Mouse (Mus musculus) G1E (cell line): ENCODE measurements at regions not wholly inside any gene's neighbourhood (a gene's known extent, or its start where the extent isn't known, plus 50 kb on each side); places are given as distances from the start of the nearest gene placed in this dataset.

Experiments
- ATAC-seq: 2 replicates; pipeline ENCODE4 v1.8.0; 2016; ENCODE audit warnings: mild to moderate bottlenecking; ENCODE audit not compliant: insufficient number of reproducible peaks, poor library complexity, low FRiP score, severe bottlenecking; ENCODE audit errors: extremely low read depth
- DNase-seq: peaks from one replicate; pipeline ENCODE4 v3.0.0; 2012; ENCODE audit warnings: low spot score
- H3K27me3 ChIP-seq: 2 replicates; pipeline ENCODE4 v1.6.1; 2012; ENCODE audit warnings: mild to moderate bottlenecking, low read length, inconsistent platforms; ENCODE audit not compliant: insufficient read depth
- H3K36me3 ChIP-seq: replicated peaks from 2 replicates; pipeline ENCODE3; 2012; ENCODE audit warnings: mild to moderate bottlenecking, inconsistent platforms
- H3K4me1 ChIP-seq: 2 replicates; pipeline ENCODE4 v1.6.1; 2012; ENCODE audit warnings: low read depth, low read length, inconsistent platforms, mixed read lengths; ENCODE audit not compliant: insufficient read depth
- H3K4me3 ChIP-seq: 2 replicates; pipeline ENCODE4 v1.5.1; 2012; ENCODE audit warnings: low read depth, mild to moderate bottlenecking, inconsistent platforms, low read length, moderate library complexity, mixed read lengths
- H3K9me3 ChIP-seq: replicated peaks from 2 replicates; pipeline ENCODE4 v1.6.1; 2012; ENCODE audit warnings: inconsistent platforms
- CTCF ChIP-seq: IDR thresholded peaks from 2 replicates; pipeline ENCODE4 v1.5.1; 2012; ENCODE audit warnings: low read depth, low read length, inconsistent platforms, mixed read lengths
- GATA1 ChIP-seq: IDR thresholded peaks from 2 replicates; pipeline ENCODE4 v1.6.1; 2012; ENCODE audit warnings: borderline replicate concordance, low read length, inconsistent platforms, mixed read lengths
- GATA2 ChIP-seq: IDR thresholded peaks from 2 replicates; pipeline ENCODE4 v1.6.1; 2012; ENCODE audit warnings: low read depth, low read length, inconsistent platforms, borderline replicate concordance
- POLR2AphosphoS5 ChIP-seq: IDR thresholded peaks from 2 replicates; pipeline ENCODE4 v1.6.1; 2012; ENCODE audit warnings: low read depth, low read length, inconsistent platforms; ENCODE audit not compliant: insufficient replicate concordance
- TAL1 ChIP-seq: conservative IDR thresholded peaks from 2 replicates; pipeline ENCODE4 v1.6.1; 2012; ENCODE audit warnings: low read depth, low read length, inconsistent platforms, mixed read lengths

GRCm38 (mm10) chr5:132644646-132645172 lies 101.6 kb upstream of the Auts2 start:
- DNase-seq (no peak), ATAC-seq (no peak)
- no peaks in the 10 kb centered on the region for H3K27me3 ChIP-seq
- peaks cover 12% of the 10 kb centered on the region; the same call in 1 of the 2 replicates for H3K9me3 ChIP-seq
- H3K36me3 ChIP-seq, result no peaks in the 10 kb centered on the region
- H3K4me3 ChIP-seq, result no peak overlapping the region
- no peaks in the 10 kb centered on the region for H3K4me1 ChIP-seq
- TF ChIP-seq CTCF (no peak), POLR2AphosphoS5 (no peak), GATA1 (no peak), GATA2 (no peak), TAL1 (no peak)

DNA sequence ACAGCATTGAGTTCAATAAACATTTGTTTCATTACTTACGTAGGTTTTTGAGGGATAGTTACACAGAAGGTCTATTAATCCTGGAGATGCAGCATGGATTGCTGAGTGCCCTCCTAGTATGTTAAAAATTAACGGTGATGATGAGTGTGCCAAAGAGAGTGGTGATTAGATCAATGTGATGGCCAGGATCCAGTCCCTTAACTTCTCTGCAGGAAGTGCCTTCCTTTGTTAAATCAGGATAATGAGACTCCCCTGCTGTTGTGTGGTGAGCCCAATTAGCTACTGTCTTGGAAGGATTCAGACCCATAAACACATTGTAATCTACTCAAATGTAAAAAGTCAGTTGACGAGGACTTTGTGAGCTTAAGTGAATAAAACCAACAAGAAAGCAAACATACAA lies 100.1 kb upstream of the Auts2 start:
- no peaks in the 10 kb centered on the region for H3K4me1 ChIP-seq
- no peak for TF ChIP-seq TAL1
- ATAC-seq, result no peak
- no peaks in the 10 kb centered on the region for H3K36me3 ChIP-seq
- H3K9me3 ChIP-seq, result peaks cover 9% of the 10 kb centered on the region; the same call in 1 of the 2 replicates
- no peak overlapping the region for H3K4me3 ChIP-seq
- no peak for DNase-seq
- H3K27me3 ChIP-seq, result no peaks in the 10 kb centered on the region

- TF ChIP-seq CTCF (no peak), TAL1 (no peak), GATA2 (no peak), POLR2AphosphoS5 (no peak), GATA1 (no peak)
- DNase-seq (no peak), ATAC-seq (no peak)
- no peaks in the 10 kb centered on the region for H3K4me1 ChIP-seq
- no peaks in the 10 kb centered on the region for H3K27me3 ChIP-seq
- H3K4me3 ChIP-seq, result no peak overlapping the region
- H3K9me3 ChIP-seq, result peaks cover 6% of the 10 kb centered on the region; the same call in 1 of the 2 replicates
- no peaks in the 10 kb centered on the region for H3K36me3 ChIP-seq
Measured at GRCm38 (mm10) chr5:132633198-132633884, 90.2 kb upstream of the Auts2 start.

DNA sequence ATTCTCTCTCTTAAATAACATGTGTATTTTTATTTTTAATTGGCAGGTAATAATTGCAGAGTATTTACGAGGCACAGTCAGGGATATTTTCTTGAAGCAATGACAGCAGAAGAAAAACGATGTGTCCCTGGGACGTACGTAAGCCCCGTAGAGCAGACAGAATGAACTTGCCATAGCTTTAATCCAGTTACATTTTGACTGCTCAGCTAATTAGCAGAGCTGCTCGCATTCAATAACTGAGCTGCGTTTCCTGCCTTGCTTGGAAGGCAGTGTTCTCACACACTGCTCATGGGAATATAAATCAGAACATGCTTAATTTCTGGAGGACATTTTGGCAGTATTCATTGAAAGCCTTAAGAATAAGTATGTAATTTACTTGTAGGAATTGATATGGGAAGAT lies 78.6 kb upstream of the Auts2 start:
- Histone ChIP-seq H3K27me3 (no peaks in the 10 kb centered on the region), H3K4me1 (no peaks in the 10 kb centered on the region), H3K9me3 (peaks cover 2% of the 10 kb centered on the region; the same call in 1 of the 2 replicates), H3K36me3 (no peaks in the 10 kb centered on the region), H3K4me3 (no peak overlapping the region)
- TF ChIP-seq GATA1 (no peak), GATA2 (no peak), CTCF (no peak), TAL1 (no peak), POLR2AphosphoS5 (no peak)
- DNase-seq (no peak), ATAC-seq (no peak)

- Histone ChIP-seq H3K27me3 (no peaks in the 10 kb centered on the region), H3K9me3 (peaks cover 6% of the 10 kb centered on the region; the same call in 1 of the 2 replicates), H3K4me3 (no peak overlapping the region), H3K4me1 (no peaks in the 10 kb centered on the region), H3K36me3 (no peaks in the 10 kb centered on the region)
- no peak for ATAC-seq
- no peak for DNase-seq
- TF ChIP-seq GATA2 (no peak), POLR2AphosphoS5 (no peak), TAL1 (no peak), GATA1 (no peak), CTCF (no peak)
Measured at GRCm38 (mm10) chr5:132617241-132617640, 74.1 kb upstream of the Auts2 start.

DNA sequence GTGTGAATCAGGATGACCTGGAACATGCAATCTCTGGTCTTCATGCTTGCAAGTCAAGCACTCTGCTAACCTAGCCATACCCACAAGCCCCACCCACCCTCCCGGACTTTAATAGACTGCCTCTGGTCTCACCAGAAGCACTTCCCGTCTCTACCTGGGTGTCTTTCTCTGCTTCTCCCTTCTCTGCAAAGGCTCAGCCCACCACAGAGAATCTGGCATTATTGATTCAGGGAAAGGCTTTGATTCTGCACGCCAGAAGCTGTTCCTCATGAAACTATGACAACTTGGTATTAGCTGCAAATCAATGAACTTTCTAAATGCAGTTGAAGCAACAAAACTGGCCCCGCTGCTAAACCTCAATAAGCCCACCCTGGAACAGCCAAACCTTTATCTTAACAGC lies 66.1 kb upstream of the Auts2 start:
- Histone ChIP-seq H3K36me3 (no peaks in the 10 kb centered on the region), H3K4me3 (no peak overlapping the region), H3K27me3 (no peaks in the 10 kb centered on the region), H3K9me3 (0 out of 2 replicates have a peak, but pooled peaks cover 1% of the 10 kb centered on the region), H3K4me1 (no peaks in the 10 kb centered on the region)
- ATAC-seq (no peak), DNase-seq (no peak)
- TF ChIP-seq GATA2 (no peak), GATA1 (no peak), CTCF (no peak), POLR2AphosphoS5 (no peak), TAL1 (no peak)

GRCm38 (mm10) chr5:132606216-132606615 lies 63.1 kb upstream of the Auts2 start:
- no peaks in the 10 kb centered on the region for H3K36me3 ChIP-seq
- ATAC-seq (no peak), DNase-seq (no peak)
- H3K4me3 ChIP-seq, result no peak overlapping the region
- H3K9me3 ChIP-seq, result 0 out of 2 replicates have a peak, but pooled peaks cover 1% of the 10 kb centered on the region
- no peaks in the 10 kb centered on the region for H3K4me1 ChIP-seq
- no peak for TF ChIP-seq GATA2
- no peak for TF ChIP-seq POLR2AphosphoS5
- TF ChIP-seq GATA1, result no peak
- TF ChIP-seq CTCF, result no peak
- TF ChIP-seq TAL1, result no peak
- H3K27me3 ChIP-seq, result no peaks in the 10 kb centered on the region
